Mouse (Mus musculus): Measurements from ENCODE around the gene Asb10.

The Asb10 gene

GRCm38 (mm10) chr5:24535731-24536130 is 5.0 kb downstream of the Asb10 start:
- DNase-seq, result no peak

DNA sequence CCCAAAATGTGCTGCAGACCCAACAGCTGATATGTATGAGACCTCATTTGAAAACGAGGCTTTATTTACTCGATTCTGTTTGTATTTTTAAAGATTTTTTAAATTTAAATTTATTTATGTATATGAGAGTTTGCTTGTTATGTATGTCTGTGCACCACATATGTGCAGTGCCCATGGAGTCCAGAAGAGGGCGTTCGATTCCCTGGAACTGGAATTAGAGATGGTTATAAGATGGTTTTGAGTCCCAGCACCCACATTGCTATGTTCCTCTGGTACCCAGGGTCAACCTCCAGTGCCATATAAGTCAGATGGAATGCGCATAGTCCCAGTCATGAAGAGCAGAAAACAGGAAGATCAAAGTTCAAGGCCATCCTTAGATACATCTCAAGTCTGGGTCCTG is 6.5 kb downstream of the Asb10 start:
- no peak for DNase-seq

DNA sequence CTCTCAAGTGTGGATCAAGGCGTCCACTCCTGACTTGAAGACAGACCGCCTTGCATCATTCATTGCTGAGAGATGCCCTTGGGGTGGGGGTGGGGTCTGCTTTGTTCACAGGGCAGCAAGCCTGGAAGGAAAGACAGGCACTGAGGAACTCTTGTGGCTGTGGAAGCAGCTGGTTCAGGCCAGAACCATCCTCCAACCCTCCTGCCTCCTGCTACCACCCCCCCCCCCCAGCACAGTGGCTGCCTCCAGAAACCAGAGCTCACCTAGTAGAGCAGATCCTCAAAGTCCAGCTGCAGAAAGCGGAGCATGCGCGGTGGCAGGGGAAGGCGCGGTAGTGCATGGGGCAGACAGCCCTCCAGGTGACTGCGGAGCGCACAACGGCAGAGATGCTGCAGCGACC is 7.4 kb downstream of the Asb10 start:
- no peak for DNase-seq

GRCm38 (mm10) chr5:24530042-24530689 is 10.6 kb downstream of the Asb10 start:
- peak; percentile 94 for DNase-seq

DNA sequence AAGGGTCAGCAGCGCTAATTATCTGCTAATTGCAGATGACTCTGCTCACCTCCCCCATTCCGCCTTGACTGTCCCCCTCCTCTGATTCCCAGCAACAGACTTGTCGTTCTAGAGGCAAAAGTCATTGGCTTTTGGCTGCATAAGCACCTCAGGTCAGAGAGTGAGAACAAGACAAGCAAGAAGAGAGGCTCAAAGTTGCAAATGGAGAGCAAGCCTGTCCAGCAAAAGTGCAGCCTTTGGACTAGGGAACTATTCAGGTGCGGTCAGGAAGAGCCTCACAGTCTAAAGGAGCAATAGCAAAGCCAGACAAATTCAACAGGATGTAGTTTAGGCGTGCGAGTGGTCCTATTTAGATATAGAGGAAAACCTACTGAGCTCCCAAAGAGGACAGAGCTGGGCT is 13.0 kb downstream of the Asb10 start:
- DNase-seq, result no peak

DNA sequence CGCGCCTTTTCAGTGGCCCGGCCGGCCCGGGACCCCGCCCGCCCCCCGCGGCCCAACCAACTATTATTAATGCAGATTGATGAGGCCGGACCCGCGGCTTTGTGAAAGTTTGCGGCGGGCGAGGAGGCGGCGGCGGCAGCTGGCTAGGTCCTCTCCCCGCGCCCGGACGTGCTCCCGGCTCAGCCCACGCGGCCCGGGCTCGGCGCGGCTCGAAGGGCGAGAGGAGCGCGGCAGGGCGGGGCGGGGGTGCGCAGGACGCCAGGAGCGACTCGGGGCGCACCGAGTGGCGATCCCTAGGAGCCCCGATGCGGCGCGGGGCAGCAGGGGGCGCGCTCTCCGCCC is 13.9 kb downstream of the Asb10 start, which contains the start of gene Gbx1:
Gene Gbx1 (minus strand): TSS at position 314 of the 342 bp plus-strand sequence.
- no peak for DNase-seq

GRCm38 (mm10) chr5:24526190-24526888 is 14.4 kb downstream of the Asb10 start:
- no peak for DNase-seq

DNA sequence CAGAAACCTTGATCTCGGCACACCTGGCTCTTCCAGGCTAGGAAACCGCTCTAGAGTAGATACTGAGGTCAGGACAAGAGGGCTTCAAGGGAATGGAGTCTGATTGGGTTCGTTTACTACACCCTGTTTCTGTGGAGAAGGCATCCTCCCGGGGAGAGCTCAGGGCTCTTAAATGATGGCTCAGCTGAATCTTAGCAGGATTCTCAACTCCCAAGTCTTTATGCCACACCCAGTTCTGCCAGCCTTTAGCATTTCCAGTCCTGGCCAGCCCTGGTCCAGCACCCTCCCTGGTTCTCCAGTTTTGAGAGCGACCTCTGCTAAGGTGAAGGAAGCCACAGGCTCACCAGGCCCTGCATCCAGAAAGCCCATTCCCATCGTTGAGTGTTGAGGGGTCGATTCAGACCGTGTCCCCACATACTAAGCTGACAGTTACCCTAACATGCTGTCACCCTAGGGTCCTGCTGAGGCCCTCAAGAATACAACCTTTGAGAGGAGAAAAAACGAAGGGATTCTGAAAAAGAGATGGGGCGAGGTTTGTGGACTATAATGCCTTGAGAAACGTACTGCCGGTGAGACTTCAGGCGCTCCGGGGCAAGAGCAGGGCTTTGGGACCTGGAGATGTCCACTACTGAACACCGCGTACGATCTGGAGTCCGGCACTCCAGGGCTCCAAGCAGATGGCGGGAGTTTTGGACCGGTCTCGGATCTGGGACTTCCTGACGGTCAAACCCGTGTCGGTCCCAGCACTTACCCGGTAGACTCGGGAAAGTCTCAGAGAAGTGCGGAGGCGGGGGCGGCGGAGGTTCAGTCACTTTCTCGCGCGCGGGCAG is 15.2 kb downstream of the Asb10 start:
- DNase-seq, result no peak

- DNase-seq, result no peak
Observed at GRCm38 (mm10) chr5:24524522-24524921, 16.3 kb downstream of the Asb10 start.

DNA sequence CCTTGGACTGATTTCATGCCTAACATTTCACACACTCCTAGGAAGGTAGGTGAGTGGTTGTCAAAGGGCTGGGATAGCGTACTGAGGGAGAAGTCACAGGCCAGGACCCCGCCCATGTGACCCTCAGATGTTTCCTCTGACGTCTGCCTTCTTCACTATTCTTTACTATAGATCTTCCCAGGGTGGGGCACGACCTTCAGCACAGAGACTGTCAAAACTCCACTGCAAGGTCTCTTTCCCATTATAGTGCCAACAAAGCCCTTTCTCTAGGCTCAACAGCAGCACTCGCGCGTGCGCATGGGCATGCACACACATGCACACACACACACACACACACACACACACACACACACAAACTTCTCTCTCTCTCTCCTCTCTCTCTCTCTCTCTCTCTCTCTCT is 17.0 kb downstream of the Asb10 start:
- no peak for DNase-seq

- no peak for DNase-seq
Observed at GRCm38 (mm10) chr5:24521366-24521765, 19.4 kb downstream of the Asb10 start.

GRCm38 (mm10) chr5:24512271-24512670 is 28.5 kb downstream of the Asb10 start:
- DNase-seq, result no peak

- no peak for DNase-seq
Observed at GRCm38 (mm10) chr5:24510635-24511034, 30.1 kb downstream of the Asb10 start.

DNA sequence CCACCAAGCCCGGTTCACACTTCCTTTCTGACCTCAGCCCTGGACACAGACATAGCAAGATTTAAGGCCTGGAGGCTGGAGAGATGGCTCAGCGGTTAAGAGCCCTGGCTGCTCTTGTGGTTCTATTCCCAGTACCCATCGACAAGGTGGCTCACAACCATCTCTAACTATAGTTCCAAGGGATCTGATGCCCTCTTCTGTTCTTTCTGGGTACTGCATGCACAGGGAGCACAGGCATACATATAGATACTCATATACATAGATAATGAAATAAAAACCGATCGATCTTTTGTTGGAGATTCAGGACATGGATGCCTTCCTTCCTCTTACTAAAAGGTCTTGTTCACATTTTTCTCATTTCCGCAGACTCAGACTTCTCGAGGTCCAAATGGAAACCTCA is 32.4 kb downstream of the Asb10 start:
- DNase-seq, result no peak

DNA sequence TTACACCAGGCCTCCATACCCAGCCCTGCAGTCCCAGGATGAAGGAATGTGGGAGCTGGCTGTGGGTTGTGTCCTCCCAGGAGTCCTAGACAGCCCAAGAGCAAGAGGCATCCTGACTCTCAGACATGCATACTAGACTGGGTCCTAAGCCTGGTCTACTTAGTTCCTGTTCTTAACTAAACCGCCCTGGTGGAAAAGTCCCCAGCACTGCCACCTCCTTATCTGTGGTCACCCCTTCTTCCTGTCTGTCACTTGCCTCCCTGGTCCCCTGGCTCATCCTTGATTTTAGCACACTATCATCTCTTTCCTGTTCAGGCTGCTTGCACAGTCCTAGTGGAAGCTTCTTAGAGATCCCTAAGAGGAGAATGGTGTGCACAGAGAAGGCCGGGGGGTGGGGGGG is 35.3 kb downstream of the Asb10 start:
- no peak for DNase-seq

- DNase-seq, result no peak
Observed at GRCm38 (mm10) chr5:24502786-24503185, 38.0 kb downstream of the Asb10 start.

GRCm38 (mm10) chr5:24500851-24501250 is 39.9 kb downstream of the Asb10 start:
- no peak for DNase-seq

DNA sequence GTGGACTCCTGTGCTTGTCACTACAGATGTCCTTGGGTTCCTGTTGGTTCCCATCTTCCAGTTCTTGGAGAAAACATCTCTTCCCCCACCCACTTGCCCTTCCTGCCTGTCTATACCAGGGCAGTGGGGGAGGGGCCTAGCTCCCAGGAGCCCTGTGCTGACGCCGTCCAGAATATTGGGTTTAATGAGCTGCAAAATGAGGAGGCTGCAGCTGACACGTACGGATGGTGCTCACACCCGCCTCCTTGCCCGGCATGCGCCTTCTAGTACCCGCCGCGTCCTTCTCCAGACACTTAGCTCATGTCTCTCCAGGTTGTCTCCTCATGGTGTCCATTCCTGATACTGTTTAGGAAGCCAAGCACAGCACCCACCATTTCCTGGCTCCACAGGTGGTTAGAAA is 41.7 kb downstream of the Asb10 start:
- DNase-seq, result no peak

- no peak for DNase-seq
Observed at GRCm38 (mm10) chr5:24497526-24497925, 43.3 kb downstream of the Asb10 start.

DNA sequence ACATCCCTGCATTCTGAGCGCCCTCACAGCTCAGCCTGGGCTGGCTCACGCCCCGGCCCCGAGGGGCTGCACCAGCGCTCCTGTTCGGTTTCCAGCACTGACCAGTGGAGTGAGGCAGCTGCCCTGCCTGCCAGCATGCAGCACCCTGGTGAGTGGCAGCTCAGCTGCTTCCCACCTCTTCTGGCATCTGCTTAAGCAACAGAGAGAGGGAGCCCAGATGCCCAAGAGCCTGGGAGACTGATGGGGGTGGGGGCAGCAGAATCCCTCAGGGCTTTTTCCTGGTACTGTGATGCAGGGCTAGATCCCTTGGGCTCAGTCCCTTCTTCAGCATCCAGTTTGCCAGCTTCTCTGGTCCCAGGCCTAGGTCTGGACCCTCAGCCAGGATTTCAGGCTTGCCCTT is 44.0 kb downstream of the Asb10 start:
- no peak for DNase-seq

- DNase-seq, result no peak
Observed at GRCm38 (mm10) chr5:24495019-24495418, 45.8 kb downstream of the Asb10 start.

GRCm38 (mm10) chr5:24492546-24493285 is 48.1 kb downstream of the Asb10 start:
- DNase-seq, result no peak

DNA sequence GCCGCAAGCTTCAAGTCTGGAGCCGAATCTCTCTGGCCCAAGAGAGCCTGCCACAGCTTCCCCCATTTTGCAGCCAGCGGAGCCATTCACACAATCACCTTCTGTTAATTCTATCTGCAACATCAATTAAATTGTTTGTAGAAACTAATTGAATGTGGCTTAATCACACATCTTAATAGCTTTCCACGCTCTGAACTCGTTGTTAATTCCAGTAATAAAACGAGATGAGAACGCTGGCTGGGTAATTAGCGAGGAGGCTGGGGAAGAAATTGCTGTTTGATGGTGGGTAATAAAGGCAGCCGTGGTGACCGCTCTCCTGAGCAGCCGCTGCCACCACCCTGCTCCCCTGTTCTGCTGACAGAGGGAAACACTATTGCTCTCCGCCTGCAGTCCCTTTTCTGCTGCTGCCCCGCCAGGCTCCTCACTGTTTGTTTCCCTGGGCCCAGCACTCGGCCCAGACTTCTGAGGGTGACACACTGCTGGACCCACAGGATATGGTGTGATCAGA is 50.3 kb downstream of the Asb10 start:
- DNase-seq, result no peak
